13 mouse cellular contexts compared by ENCODE assay signal in genomic region chr11:74590691-74591090, GRCm38 (mm10). TPM values are rescaled to one million over a fixed set of nuclear protein-coding genes. Genes with fewer than 3 reads are reported as not detected.
DNase-seq lines count a peak whose midpoint lies in the region; ATAC-seq and TF ChIP-seq lines count a peak whose summit lies in the region.
"Had no signal": no experiment of that assay in that cellular context is flagged by ENCODE, and none has a peak within 500 bp of the region (broad histone marks: within the 10 kb centered on the region; RNA-seq: fewer than 3 reads in every experiment).

No protein-coding gene starts in this region.

- peaks cover 3% of the 10 kb centered on the region for H3K4me1 ChIP-seq in ES-Bruce4 (ENCODE audit: control insufficient read depth, insufficient read depth, low read length)
- no peaks in the 10 kb centered on the region for H3K4me1 ChIP-seq in forebrain, postnatal 0 days (ENCODE audit: insufficient read depth)
- peaks cover 29% of the 10 kb centered on the region for H3K4me1 ChIP-seq in midbrain, embryonic 13.5 days (replicated peaks)
- no peaks in the 10 kb centered on the region for H3K4me1 ChIP-seq in thymus, adult 2 months (replicated peaks; ENCODE audit: control insufficient read depth, insufficient read depth, low read length)

- no peak overlapping the region for H3K9ac ChIP-seq in ES-Bruce4 (ENCODE audit: low read depth, poor library complexity, severe bottlenecking)
- H3K9ac ChIP-seq in forebrain, postnatal 0 days = peak overlapping the region; percentile 77
- peak overlapping the region; percentile 72 for H3K9ac ChIP-seq in midbrain, embryonic 13.5 days (replicated peaks)
- H3K9ac ChIP-seq: embryonic facial prominence, embryonic 15.5 days; heart, embryonic 15.5 days; lung, embryonic 14.5 days had no signal

- no peak for ATAC-seq in forebrain, postnatal 0 days
- no peak for ATAC-seq in midbrain, embryonic 13.5 days

- WGBS in forebrain, postnatal 0 days = 19% methylated on average over 13 of the region's 13 CpGs
- 25% methylated on average over 13 of the region's 13 CpGs for WGBS in midbrain, embryonic 13.5 days
- 45% methylated on average over 13 of the region's 13 CpGs for WGBS in thymus, adult 2 months

- TF ChIP-seq EP300 in ES-Bruce4 (IDR thresholded peaks at IDR 0.05; ENCODE audit: insufficient read depth, low read depth, low read length) = no peak

- H3K4me3 ChIP-seq in ES-Bruce4 (ENCODE audit: low read depth, low read length) = 0 out of 2 replicates have a peak overlapping the region, but pooled peaks have one; percentile 60
- H3K4me3 ChIP-seq in forebrain, postnatal 0 days (ENCODE audit: low read depth, low read length) = peak overlapping the region; percentile 61
- H3K4me3 ChIP-seq in midbrain, embryonic 13.5 days (replicated peaks) = peak overlapping the region; percentile 50
- H3K4me3 ChIP-seq in thymus, adult 2 months (ENCODE audit: control insufficient read depth, insufficient read depth, low read length) = no peak overlapping the region
- H3K4me3 ChIP-seq: megakaryocyte, embryonic 14.5 days had no signal

- no peaks in the 10 kb centered on the region for H3K9me3 ChIP-seq in ES-Bruce4 (replicated peaks; ENCODE audit: control insufficient read depth, insufficient read depth, low read length, poor library complexity, severe bottlenecking)
- H3K9me3 ChIP-seq in forebrain, postnatal 0 days (ENCODE audit: low read length) = no peaks in the 10 kb centered on the region
- H3K9me3 ChIP-seq in midbrain, embryonic 13.5 days = no peaks in the 10 kb centered on the region
- H3K9me3 ChIP-seq: embryonic facial prominence, embryonic 15.5 days; heart, embryonic 15.5 days had no signal

- H3K27ac ChIP-seq in ES-Bruce4 (ENCODE audit: insufficient read depth, low read length) = no peak overlapping the region
- H3K27ac ChIP-seq in forebrain, postnatal 0 days (ENCODE audit: low read depth, low read length) = peak overlapping the region; percentile 78
- H3K27ac ChIP-seq in midbrain, embryonic 13.5 days = peak overlapping the region; percentile 80
- H3K27ac ChIP-seq in thymus, adult 2 months (ENCODE audit: control insufficient read depth, insufficient read depth, low read length) = no peak overlapping the region
- H3K27ac ChIP-seq: embryonic facial prominence, embryonic 15.5 days; heart, embryonic 15.5 days had no signal

- DNase-seq in brain, adult 2 months (ENCODE audit: low read depth, low spot score) = peak; percentile 21
- DNase-seq in forebrain, postnatal 0 days = peak; percentile 61
- DNase-seq in thymus, postnatal 25 days = no peak
- no peak for DNase-seq in thymus, adult 2 months
- no peak for DNase-seq in heart, postnatal 4 days
- DNase-seq: adrenal gland, postnatal 25 days; kidney, adult 8-10 months; lung, embryonic 14.5 days had no signal

- H3K27me3 ChIP-seq in ES-Bruce4 (ENCODE audit: control insufficient read depth, insufficient read depth, low read length, poor library complexity, severe bottlenecking) = no peaks in the 10 kb centered on the region
- no peaks in the 10 kb centered on the region; the same call in 1 of the 2 replicates for H3K27me3 ChIP-seq in forebrain, postnatal 0 days (ENCODE audit: insufficient read depth, low read length)
- H3K27me3 ChIP-seq in midbrain, embryonic 13.5 days = peaks cover 49% of the 10 kb centered on the region
- H3K27me3 ChIP-seq in thymus, adult 2 months (ENCODE audit: control insufficient read depth, insufficient read depth, low read length) = peaks cover 2% of the 10 kb centered on the region; the same call in 1 of the 2 replicates

- no peaks in the 10 kb centered on the region for H3K36me3 ChIP-seq in ES-Bruce4 (ENCODE audit: control insufficient read depth, insufficient read depth, low read length, poor library complexity, severe bottlenecking)
- H3K36me3 ChIP-seq in forebrain, postnatal 0 days (ENCODE audit: insufficient read depth) = no peaks in the 10 kb centered on the region
- no peaks in the 10 kb centered on the region for H3K36me3 ChIP-seq in midbrain, embryonic 13.5 days
- no peaks in the 10 kb centered on the region for H3K36me3 ChIP-seq in thymus, adult 2 months (ENCODE audit: control insufficient read depth, insufficient read depth, low read length)
- H3K36me3 ChIP-seq: embryonic facial prominence, embryonic 15.5 days; heart, embryonic 15.5 days had no signal

- peak overlapping the region; percentile 59 for H3K4me2 ChIP-seq in forebrain, postnatal 0 days (ENCODE audit: low read depth)
- H3K4me2 ChIP-seq in midbrain, embryonic 13.5 days (replicated peaks) = peak overlapping the region; percentile 61

- TF ChIP-seq POLR2A in ES-Bruce4 (IDR thresholded peaks at IDR 0.05; ENCODE audit: insufficient read depth, low read length) = no peak
- TF ChIP-seq POLR2A in thymus, adult 2 months (IDR thresholded peaks at IDR 0.05; ENCODE audit: control insufficient read depth, extremely low read depth, insufficient read depth, low read length, poor library complexity) = no peak

- no peak for TF ChIP-seq CTCF in ES-Bruce4 (IDR thresholded peaks at IDR 0.05; ENCODE audit: low read depth, low read length)
- TF ChIP-seq CTCF in forebrain, postnatal 0 days (IDR thresholded peaks at IDR 0.05; ENCODE audit: low read depth) = no peak
- no peak for TF ChIP-seq CTCF in thymus, adult 2 months (IDR thresholded peaks at IDR 0.05; ENCODE audit: borderline replicate concordance, control insufficient read depth, extremely low read depth, insufficient read depth, low read length, poor library complexity)

RNA-seq across cellular contexts. Expression of gene Rap1gap2, which starts 20.0 kb away (rescaled TPM):
- polyA plus RNA-seq in ES-Bruce4 (2011; ENCODE audit: insufficient read depth, insufficient read length, low read depth, missing spikeins) = 4.0 and 5.7 TPM in 2 replicates
- 43.7 and 52.5 TPM in 2 replicates for total RNA-seq in forebrain, postnatal 0 days (2014; rRNA removed)
- 9.9 and 12.2 TPM in 2 replicates for polyA plus RNA-seq in forebrain, postnatal 0 days (2015; fragmentation: Nextera tagmentation; extraction: Ambion mirVana)
- polyA plus RNA-seq in midbrain, embryonic 13.5 days (2015; fragmentation: Nextera tagmentation; extraction: Ambion mirVana) = 7.3 and 10.4 TPM in 2 replicates
- 6.0 and 7.0 TPM in 2 replicates for polyA plus RNA-seq in thymus, adult 2 months (2012; rRNA removed)
- 10 to 100 TPM; 47.8 to 53.8 TPM for total RNA-seq in heart, postnatal 4 days (2021)

RNA-seq across cellular contexts. Expression of gene Ccdc92b, which starts 28.7 kb away (rescaled TPM):
- 4.8 and 5.3 TPM in 2 replicates for polyA plus RNA-seq in ES-Bruce4 (2011; ENCODE audit: insufficient read depth, insufficient read length, low read depth, missing spikeins)
- total RNA-seq in forebrain, postnatal 0 days (2014; rRNA removed) = 12.2 and 14.2 TPM in 2 replicates
- polyA plus RNA-seq in forebrain, postnatal 0 days (2015; fragmentation: Nextera tagmentation; extraction: Ambion mirVana) = 4.0 and 4.1 TPM in 2 replicates
- 1.7 and 1.8 TPM in 2 replicates for polyA plus RNA-seq in midbrain, embryonic 13.5 days (2015; fragmentation: Nextera tagmentation; extraction: Ambion mirVana)
- 0.19 and 0.22 TPM in 2 replicates for polyA plus RNA-seq in thymus, adult 2 months (2012; rRNA removed)
- under 1 TPM; 0.60 to 0.72 TPM for total RNA-seq in heart, postnatal 4 days (2021)

RNA-seq across cellular contexts. Expression of gene Cluh, which starts 58.6 kb away (rescaled TPM):
- 33.3 and 33.4 TPM in 2 replicates for polyA plus RNA-seq in ES-Bruce4 (2011; ENCODE audit: insufficient read depth, insufficient read length, low read depth, missing spikeins)
- total RNA-seq in forebrain, postnatal 0 days (2014; rRNA removed) = 44.3 and 62.4 TPM in 2 replicates
- polyA plus RNA-seq in forebrain, postnatal 0 days (2015; fragmentation: Nextera tagmentation; extraction: Ambion mirVana) = 9.1 and 12.9 TPM in 2 replicates
- 12.7 and 14.2 TPM in 2 replicates for polyA plus RNA-seq in midbrain, embryonic 13.5 days (2015; fragmentation: Nextera tagmentation; extraction: Ambion mirVana)
- 43.2 and 46.6 TPM in 2 replicates for polyA plus RNA-seq in thymus, adult 2 months (2012; rRNA removed)
- 100 to 1,000 TPM; 220 to 229 TPM for total RNA-seq in heart, postnatal 4 days (2021)

Comparison
In these comparisons a context has a peak if more than half of its experiments do, and no peak if none do; other contexts are left out.
1. H3K27ac ChIP-seq: peak in forebrain, postnatal 0 days (single experiment) and midbrain, embryonic 13.5 days (single experiment); none in ES-Bruce4 (single experiment) and thymus, adult 2 months (single experiment).
2. DNase-seq: peak in brain, adult 2 months (single experiment) and forebrain, postnatal 0 days (single experiment); none in thymus, postnatal 25 days (single experiment), thymus, adult 2 months (single experiment) and heart, postnatal 4 days (single experiment).